Comparison of ENCODE assay signal across 8 mouse cellular contexts in the genomic region with DNA sequence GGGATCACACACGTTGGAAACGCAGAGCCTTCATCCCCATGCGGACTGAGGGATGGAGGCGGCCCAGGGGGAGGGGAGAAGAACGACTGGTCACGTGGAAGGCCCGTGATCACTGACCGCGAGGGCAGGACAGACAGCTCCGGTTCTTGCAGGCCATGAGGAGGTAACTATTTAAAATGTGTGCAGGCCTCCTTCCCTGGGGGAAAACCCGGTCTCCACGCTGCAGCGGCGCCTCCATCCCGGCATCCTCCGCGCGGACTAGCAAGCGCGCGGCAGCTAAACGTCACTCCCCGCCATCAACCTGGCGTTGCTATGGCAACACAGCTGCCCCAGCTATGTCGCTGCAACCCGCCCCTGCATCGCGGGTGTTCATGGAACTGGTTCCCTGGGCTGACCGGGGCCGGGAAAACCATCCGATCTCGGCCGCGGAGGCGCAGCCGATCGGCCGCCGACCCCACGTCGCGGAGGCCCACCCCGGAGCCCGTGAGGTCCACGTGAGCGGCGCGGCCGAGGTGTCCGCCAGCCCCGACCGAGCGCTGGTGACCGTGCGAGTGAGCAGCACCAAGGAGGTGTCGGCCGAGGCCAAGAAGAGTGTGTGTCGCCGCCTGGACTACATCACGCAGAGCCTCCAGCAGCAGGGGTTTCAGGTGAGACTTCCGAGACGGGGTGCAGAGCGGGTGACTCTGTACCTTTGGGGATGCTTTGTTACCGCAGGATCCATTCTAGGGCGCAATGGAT. TPM values are rescaled to one million over a fixed set of nuclear protein-coding genes. Genes with fewer than 3 reads are reported as not detected.
DNase-seq lines count a peak whose midpoint lies in the region; ATAC-seq and TF ChIP-seq lines count a peak whose summit lies in the region.

No protein-coding gene starts in this region.

- H3K4me1 ChIP-seq in forebrain, embryonic 13.5 days = peaks cover 18% of the 10 kb centered on the region
- H3K4me1 ChIP-seq in liver, embryonic 16.5 days (ENCODE audit: control insufficient read depth, low read depth, low read length) = peaks cover 10% of the 10 kb centered on the region
- peaks cover 5% of the 10 kb centered on the region; the same call in 1 of the 2 replicates for H3K4me1 ChIP-seq in neural tube, embryonic 12.5 days
- no peaks in the 10 kb centered on the region for H3K4me1 ChIP-seq in stomach, postnatal 0 days (replicated peaks; ENCODE audit: control insufficient read depth, insufficient read depth)

- no peak for TF ChIP-seq EP300 in stomach, postnatal 0 days (optimal IDR thresholded peaks at IDR 0.05)

- peaks cover 10% of the 10 kb centered on the region for H3K36me3 ChIP-seq in forebrain, embryonic 13.5 days (ENCODE audit: poor library complexity, severe bottlenecking)
- H3K36me3 ChIP-seq in liver, embryonic 16.5 days (ENCODE audit: control insufficient read depth, insufficient read depth) = no peaks in the 10 kb centered on the region
- peaks cover 3% of the 10 kb centered on the region; the same call in 1 of the 2 replicates for H3K36me3 ChIP-seq in neural tube, embryonic 12.5 days
- no peaks in the 10 kb centered on the region; the same call in 1 of the 2 replicates for H3K36me3 ChIP-seq in stomach, postnatal 0 days (ENCODE audit: control insufficient read depth, insufficient read depth, low read length)

- no peaks in the 10 kb centered on the region for H3K27me3 ChIP-seq in forebrain, embryonic 13.5 days
- no peaks in the 10 kb centered on the region for H3K27me3 ChIP-seq in liver, embryonic 16.5 days (ENCODE audit: control insufficient read depth, insufficient read depth, low read depth, low read length)
- no peaks in the 10 kb centered on the region for H3K27me3 ChIP-seq in neural tube, embryonic 12.5 days (replicated peaks)
- H3K27me3 ChIP-seq in stomach, postnatal 0 days (ENCODE audit: control insufficient read depth, insufficient read depth, low read length) = no peaks in the 10 kb centered on the region

- intact Hi-C loops in heart, postnatal 10 days (cut with DNase I) = no loop called here

- H3K9me3 ChIP-seq in forebrain, embryonic 13.5 days (replicated peaks) = no peaks in the 10 kb centered on the region
- H3K9me3 ChIP-seq in liver, embryonic 16.5 days (replicated peaks; ENCODE audit: control insufficient read depth, low read length) = no peaks in the 10 kb centered on the region
- no peaks in the 10 kb centered on the region for H3K9me3 ChIP-seq in neural tube, embryonic 12.5 days
- H3K9me3 ChIP-seq in stomach, postnatal 0 days (ENCODE audit: control insufficient read depth, low read length) = no peaks in the 10 kb centered on the region

- TF ChIP-seq CTCF in stomach, postnatal 0 days (IDR thresholded peaks at IDR 0.05; ENCODE audit: low read depth) = no peak

- H3K27ac ChIP-seq in forebrain, embryonic 13.5 days = peak overlapping the region; percentile 91
- no peak overlapping the region for H3K27ac ChIP-seq in liver, embryonic 16.5 days (ENCODE audit: low read length)
- H3K27ac ChIP-seq in neural tube, embryonic 12.5 days = peak overlapping the region; percentile 84
- H3K27ac ChIP-seq in stomach, postnatal 0 days (replicated peaks) = peak overlapping the region; percentile 85

- peak; percentile 91 for DNase-seq in ES-CJ7 (ENCODE audit: low read depth, low spot score)
- peak; percentile 87 for DNase-seq in heart, postnatal 10 days
- DNase-seq in kidney, postnatal 4 days = peak; percentile 88 to 93
- peak; percentile 79 for DNase-seq in stomach, postnatal 0 days (ENCODE audit: low spot score)

- under 1% methylated on average over 65 of the region's 65 CpGs for WGBS in forebrain, embryonic 13.5 days
- 1% methylated on average over 65 of the region's 65 CpGs for WGBS in liver, embryonic 16.5 days (ENCODE audit: insufficient replicate concordance)
- 1% methylated on average over 65 of the region's 65 CpGs for WGBS in neural tube, embryonic 12.5 days
- WGBS in stomach, postnatal 0 days = under 1% methylated on average over 65 of the region's 65 CpGs

- H3K4me3 ChIP-seq in forebrain, embryonic 13.5 days = peak overlapping the region; percentile 80
- peak overlapping the region; percentile 73 for H3K4me3 ChIP-seq in liver, embryonic 16.5 days (ENCODE audit: low read depth, low read length)
- H3K4me3 ChIP-seq in neural tube, embryonic 12.5 days = peak overlapping the region; percentile 78
- peak overlapping the region; percentile 84 for H3K4me3 ChIP-seq in stomach, postnatal 0 days (ENCODE audit: low read depth, low read length)

- peak overlapping the region; percentile 60 for H3K4me2 ChIP-seq in forebrain, embryonic 13.5 days
- peak overlapping the region; percentile 97 for H3K4me2 ChIP-seq in liver, embryonic 16.5 days (ENCODE audit: low read depth, low read length)
- peak overlapping the region; percentile 65 for H3K4me2 ChIP-seq in neural tube, embryonic 12.5 days (replicated peaks)
- peak overlapping the region; percentile 92 for H3K4me2 ChIP-seq in stomach, postnatal 0 days (replicated peaks; ENCODE audit: low read depth)

- peak; percentile 90 for ATAC-seq in cerebellum, adult (ENCODE audit: insufficient number of reproducible peaks, low FRiP score, low TSS enrichment)
- peak; percentile 97 for ATAC-seq in forebrain, embryonic 13.5 days
- ATAC-seq in liver, embryonic 16.5 days (ENCODE audit: low read depth) = peak; percentile 93
- ATAC-seq in neural tube, embryonic 12.5 days (ENCODE audit: low FRiP score, low read depth) = peak; percentile 97
- ATAC-seq in stomach, postnatal 0 days (ENCODE audit: low FRiP score, low TSS enrichment) = peak; percentile 93

- H3K9ac ChIP-seq in forebrain, embryonic 13.5 days = peak overlapping the region; percentile 93
- H3K9ac ChIP-seq in liver, embryonic 16.5 days (ENCODE audit: low read depth, low read length) = peak overlapping the region; percentile 65
- H3K9ac ChIP-seq in neural tube, embryonic 12.5 days = peak overlapping the region; percentile 85
- peak overlapping the region; percentile 74 for H3K9ac ChIP-seq in stomach, postnatal 0 days (ENCODE audit: low read length)

RNA-seq across cellular contexts. Expression of a gene that starts 0.5 kb away (rescaled TPM):
- polyA plus RNA-seq in forebrain, embryonic 13.5 days (2015; fragmentation: Nextera tagmentation; extraction: Ambion mirVana) = 30.8 and 31.8 TPM in 2 replicates
- 1 to 10 TPM; 2.6 to 2.8 TPM for total RNA-seq in heart, postnatal 10 days (2021)
- polyA plus RNA-seq in liver, embryonic 16.5 days (2015; fragmentation: Nextera tagmentation; extraction: Ambion mirVana) = 0.54 and 0.77 TPM in 2 replicates
- 27.1 and 27.7 TPM in 2 replicates for polyA plus RNA-seq in neural tube, embryonic 12.5 days (2016; fragmentation: Nextera tagmentation; extraction: Ambion mirVana)
- 12.5 and 13.0 TPM in 2 replicates for polyA plus RNA-seq in stomach, postnatal 0 days (2015; fragmentation: Nextera tagmentation; extraction: Ambion mirVana)
